Mouse (Mus musculus) embryonic facial prominence, embryonic 11.5 days (tissue): ENCODE results near the gene Stub1. TPM values are rescaled to one million over a fixed set of nuclear protein-coding genes. Genes with fewer than 3 reads are reported as not detected.
A peak's percentile ranks its signal among the peaks of the same experiment; 100 is the strongest.

Experiments used
- ATAC-seq: fragments of 200-750 bp; cut with Nextera tagmentation; replicated peaks from 2 replicates; pipeline ENCODE4 v1.8.0; 2017; ENCODE audit warnings: low read depth; ENCODE audit not compliant: insufficient number of reproducible peaks, low FRiP score, low TSS enrichment
- DNase-seq: peaks from one replicate; pipeline ENCODE4 v3.0.0-alpha.2; 2015; ENCODE audit warnings: low spot score
- H3K27ac ChIP-seq: fragments of 300-500 bp; sonication (generic); replicated peaks from 2 replicates; pipeline ENCODE4 v1.5.1; 2014; ENCODE audit warnings: mild to moderate bottlenecking, low read depth, low read length, control low read depth
- H3K27me3 ChIP-seq: fragments of 300-500 bp; sonication (generic); 2 replicates; pipeline ENCODE4 v1.6.1; 2014; ENCODE audit warnings: mild to moderate bottlenecking, low read length, moderate library complexity, mixed read lengths; ENCODE audit not compliant: control insufficient read depth, insufficient read depth
- H3K36me3 ChIP-seq: fragments of 300-500 bp; sonication (generic); replicated peaks from 2 replicates; pipeline ENCODE4 v1.6.1; 2014; ENCODE audit warnings: low read depth, mild to moderate bottlenecking, low read length, moderate library complexity, mixed read lengths; ENCODE audit not compliant: control insufficient read depth, insufficient read depth
- H3K4me1 ChIP-seq: fragments of 300-500 bp; sonication (generic); 2 replicates; pipeline ENCODE4 v1.6.1; 2014; ENCODE audit warnings: low read length, mixed read lengths; ENCODE audit not compliant: control insufficient read depth, insufficient read depth
- H3K4me2 ChIP-seq: fragments of 300-500 bp; sonication (generic); 2 replicates; pipeline ENCODE4 v1.6.1; 2014; ENCODE audit warnings: low read depth, mild to moderate bottlenecking, control low read depth, low read length, moderate library complexity
- H3K4me3 ChIP-seq: fragments of 300-500 bp; sonication (generic); 2 replicates; pipeline ENCODE4 v1.5.1; 2014; ENCODE audit warnings: low read depth, low read length, control low read depth
- H3K9ac ChIP-seq: fragments of 300-500 bp; sonication (generic); replicated peaks from 2 replicates; pipeline ENCODE4 v1.6.1; 2014; ENCODE audit warnings: mild to moderate bottlenecking, control low read depth, low read length
- H3K9me3 ChIP-seq: fragments of 300-500 bp; sonication (generic); replicated peaks from 2 replicates; pipeline ENCODE4 v1.6.1; 2016; ENCODE audit warnings: mild to moderate bottlenecking, low read length, inconsistent platforms, mixed read lengths; ENCODE audit not compliant: control insufficient read depth
- WGBS: fragments of 180-500 bp; shearing (Covaris S2); extraction: QIAGEN DNeasy Blood & Tissue Kit; methylation state at CpG from one replicate; pipeline ENCODE4 v1.1.7; 2014; 5-methylcytosine and 5-hydroxymethylcytosine counted together
- polyA plus RNA-seq: library from polyadenylated mRNA; unstranded; fragments of >200 nt; fragmentation: Nextera tagmentation; extraction: Ambion mirVana; gene quantifications from 2 replicates; pipeline ENCODE4 v1.2.1, GENCODE M21; 2014

Stub1 gene
- polyA plus RNA-seq, 1 experiment from 2014 or later, result 323 TPM

DNA sequence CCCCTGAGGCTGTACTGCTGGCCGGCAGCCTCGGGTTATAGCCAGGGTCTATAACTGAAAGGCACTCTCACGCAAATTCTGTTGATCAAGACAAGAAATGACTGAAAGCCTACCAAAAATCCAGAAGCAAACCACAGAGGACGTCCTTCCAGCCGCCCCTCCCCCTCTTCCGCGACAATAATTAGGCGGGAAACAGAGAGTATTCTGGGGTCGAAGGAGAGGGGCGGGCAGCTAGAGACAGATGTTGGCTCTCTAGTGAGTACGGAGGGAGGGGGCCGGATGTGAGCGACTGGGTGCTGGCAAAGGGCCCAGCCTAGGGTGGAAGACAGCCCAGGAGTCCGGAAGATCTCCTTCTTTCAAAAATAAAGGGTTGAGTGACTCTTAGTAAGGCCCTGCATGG lies 40.6 kb downstream of the Stub1 start, which contains the start of gene Fam173a:
Gene Fam173a (minus strand): TSS at position 287 of the 400 bp plus-strand sequence.
- 1% methylated on average over 13 of the region's 14 CpGs for WGBS
- H3K9me3 ChIP-seq, result no peaks in the 10 kb centered on the region
- peak within 1 kb of the TSS; percentile 90 for H3K27ac ChIP-seq
- peak; percentile 21 for ATAC-seq
- peak within 1 kb of the TSS; percentile 67 for H3K4me3 ChIP-seq
- peaks cover 7% of the 10 kb centered on the region for H3K4me1 ChIP-seq
- peak within 1 kb of the TSS; percentile 83 for H3K9ac ChIP-seq
- H3K4me2 ChIP-seq, result peak within 1 kb of the TSS; percentile 87
- H3K36me3 ChIP-seq, result no peaks in the 10 kb centered on the region; the same call in 1 of the 2 replicates
- H3K27me3 ChIP-seq, result no peaks in the 10 kb centered on the region
- DNase-seq, result peak; percentile 79

DNA sequence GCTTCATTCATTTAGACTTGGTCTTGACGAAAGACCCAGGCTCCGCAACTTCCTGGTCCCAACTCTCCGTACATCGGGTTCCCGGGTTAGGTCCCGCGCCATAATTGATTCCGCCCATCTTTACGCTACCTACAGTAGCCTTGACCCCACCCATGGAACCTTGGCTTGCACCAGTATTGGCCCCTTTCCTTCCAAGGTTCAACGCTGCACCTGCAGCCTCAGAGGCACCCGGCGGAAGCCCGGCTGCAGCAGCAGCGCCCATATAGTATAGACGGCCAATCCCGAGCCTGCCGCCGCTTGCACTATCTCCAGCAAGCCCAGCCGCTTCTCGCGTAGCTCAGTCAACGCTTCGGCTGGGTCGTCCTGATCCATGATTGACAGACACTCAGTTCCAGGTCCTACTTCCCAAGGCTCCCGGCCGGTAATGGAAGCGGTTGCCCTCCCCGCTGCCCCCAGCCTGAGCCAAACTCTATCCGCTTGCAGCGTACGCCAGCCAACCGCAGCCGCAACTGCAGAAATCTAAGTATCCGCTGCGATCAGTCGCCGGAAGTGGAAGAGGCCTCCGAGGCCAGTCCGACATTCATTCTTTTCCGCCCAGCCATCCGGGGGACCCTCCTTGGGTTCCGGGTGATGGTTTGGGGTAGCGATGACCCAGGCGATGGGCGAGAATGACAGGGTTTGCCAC lies 41.2 kb downstream of the Stub1 start:
- Histone ChIP-seq H3K9ac (peak overlapping the region; percentile 83), H3K9me3 (no peaks in the 10 kb centered on the region), H3K4me3 (peak overlapping the region; percentile 67), H3K4me1 (peaks cover 7% of the 10 kb centered on the region), H3K4me2 (peak overlapping the region; percentile 87), H3K27me3 (no peaks in the 10 kb centered on the region), H3K36me3 (no peaks in the 10 kb centered on the region; the same call in 1 of the 2 replicates), H3K27ac (peak overlapping the region; percentile 90)
- DNase-seq (peak; percentile 88), ATAC-seq (peak; percentile 25)
- WGBS, result under 1% methylated on average over 45 of the region's 45 CpGs

DNA sequence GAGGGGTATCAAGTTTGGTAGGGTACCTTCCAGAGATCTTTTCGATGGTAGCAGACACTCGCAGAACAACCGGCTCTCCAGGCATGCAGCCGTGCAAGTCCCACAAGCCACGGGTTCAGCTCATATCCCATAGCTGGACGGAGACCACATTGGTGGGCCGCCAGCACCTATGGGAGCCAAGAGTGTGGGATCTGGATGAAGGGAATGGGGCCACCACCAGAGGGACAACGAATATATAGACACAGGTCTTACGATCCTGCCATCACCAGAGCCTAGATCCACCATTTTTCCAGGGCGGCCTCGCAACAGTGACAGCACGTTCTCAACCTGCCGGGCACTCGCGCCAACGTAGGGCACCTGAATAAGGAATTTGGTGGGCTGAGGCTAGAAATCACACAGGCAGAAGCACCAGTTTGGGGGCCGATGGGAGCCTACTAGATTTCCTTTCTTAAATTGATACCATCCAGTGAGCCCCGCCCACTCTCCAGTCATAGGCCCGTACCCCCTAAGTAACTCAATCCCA lies 41.8 kb downstream of the Stub1 start:
- no peaks in the 10 kb centered on the region; the same call in 1 of the 2 replicates for H3K36me3 ChIP-seq
- H3K27me3 ChIP-seq, result no peaks in the 10 kb centered on the region
- ATAC-seq (0 out of 2 replicates have a peak, but pooled peaks have one; percentile 3), DNase-seq (no peak)
- peaks cover 7% of the 10 kb centered on the region for H3K4me1 ChIP-seq
- H3K4me3 ChIP-seq, result peak overlapping the region; percentile 67
- WGBS, result 27% methylated on average over 19 of the region's 19 CpGs
- peak overlapping the region; percentile 87 for H3K4me2 ChIP-seq
- H3K27ac ChIP-seq, result peak overlapping the region; percentile 90
- H3K9ac ChIP-seq, result peak overlapping the region; percentile 83
- no peaks in the 10 kb centered on the region for H3K9me3 ChIP-seq

DNA sequence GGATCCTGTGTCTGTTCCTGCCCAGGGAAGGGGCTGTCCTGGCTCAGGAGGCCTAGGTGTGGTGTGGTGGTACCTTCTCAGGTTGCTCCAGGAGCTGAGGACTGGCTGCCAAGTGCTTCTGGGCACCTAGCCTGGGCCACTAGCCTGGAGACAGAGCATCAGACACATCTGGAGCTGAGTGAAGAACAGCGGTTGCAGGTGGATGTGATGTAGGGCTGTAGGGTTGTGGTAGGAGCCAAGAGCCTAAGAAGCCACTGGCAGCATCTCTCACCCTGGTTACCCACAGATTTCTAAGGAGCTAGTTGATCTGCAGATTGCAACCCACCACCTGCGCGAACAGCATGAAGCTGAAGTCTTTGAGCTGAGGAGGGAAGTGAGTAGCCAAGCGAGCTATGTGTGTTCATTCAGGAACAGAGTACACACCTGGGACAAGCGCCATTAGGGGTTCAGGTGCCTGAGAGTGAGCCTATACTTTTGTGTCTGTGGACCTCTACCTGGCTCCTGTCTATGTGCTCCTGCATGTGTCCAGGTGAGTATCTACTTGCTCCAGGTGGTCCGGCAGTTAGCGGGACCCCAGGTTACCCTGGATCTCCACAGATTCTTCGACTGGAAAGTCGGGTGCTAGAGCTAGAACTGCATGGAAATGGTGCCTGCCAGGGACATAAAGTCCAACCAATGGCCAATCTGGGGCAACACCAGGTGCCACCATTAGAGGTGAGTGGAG lies 46.3 kb downstream of the Stub1 start:
- Histone ChIP-seq H3K9ac (no peak overlapping the region), H3K36me3 (peaks cover 12% of the 10 kb centered on the region), H3K27me3 (no peaks in the 10 kb centered on the region), H3K27ac (no peak overlapping the region), H3K4me3 (no peak overlapping the region), H3K4me2 (no peak overlapping the region), H3K9me3 (no peaks in the 10 kb centered on the region), H3K4me1 (peaks cover 5% of the 10 kb centered on the region; the same call in 1 of the 2 replicates)
- ATAC-seq (no peak), DNase-seq (no peak)
- 89% methylated on average over 9 of the region's 9 CpGs for WGBS

DNA sequence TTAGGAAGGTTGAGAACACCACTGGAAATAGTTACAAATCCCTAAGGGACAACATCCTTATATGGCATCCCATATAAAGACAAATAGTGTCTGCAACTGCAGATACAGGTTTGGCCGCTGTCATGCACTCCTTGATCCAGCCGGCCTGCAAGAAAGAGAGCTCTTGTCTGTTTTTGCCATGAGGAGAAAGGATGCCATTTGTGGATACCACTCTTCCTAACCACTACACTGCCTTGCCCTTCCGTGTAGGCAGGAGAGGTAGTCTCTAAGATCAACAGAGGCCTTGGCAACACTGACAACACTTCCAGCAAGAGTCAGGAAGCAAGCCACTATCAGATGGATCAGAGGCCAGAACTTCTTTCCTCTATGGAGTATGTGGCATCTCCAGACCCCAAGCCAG lies 46.9 kb downstream of the Stub1 start, which contains the start of gene Ccdc78:
Gene Ccdc78 (plus strand): TSS at position 301 of the 400 bp plus-strand sequence.
- Histone ChIP-seq H3K9ac (peak within 1 kb of the TSS; percentile 62), H3K4me2 (peak within 1 kb of the TSS; percentile 4; the same call in 1 of the 2 replicates), H3K4me3 (peak within 1 kb of the TSS; percentile 45), H3K27ac (peak within 1 kb of the TSS; percentile 56), H3K36me3 (peaks cover 15% of the 10 kb centered on the region), H3K4me1 (peaks cover 5% of the 10 kb centered on the region; the same call in 1 of the 2 replicates), H3K27me3 (no peaks in the 10 kb centered on the region), H3K9me3 (no peaks in the 10 kb centered on the region)
- 81% methylated on average over 3 of the region's 3 CpGs for WGBS
- DNase-seq (no peak), ATAC-seq (no peak)

DNA sequence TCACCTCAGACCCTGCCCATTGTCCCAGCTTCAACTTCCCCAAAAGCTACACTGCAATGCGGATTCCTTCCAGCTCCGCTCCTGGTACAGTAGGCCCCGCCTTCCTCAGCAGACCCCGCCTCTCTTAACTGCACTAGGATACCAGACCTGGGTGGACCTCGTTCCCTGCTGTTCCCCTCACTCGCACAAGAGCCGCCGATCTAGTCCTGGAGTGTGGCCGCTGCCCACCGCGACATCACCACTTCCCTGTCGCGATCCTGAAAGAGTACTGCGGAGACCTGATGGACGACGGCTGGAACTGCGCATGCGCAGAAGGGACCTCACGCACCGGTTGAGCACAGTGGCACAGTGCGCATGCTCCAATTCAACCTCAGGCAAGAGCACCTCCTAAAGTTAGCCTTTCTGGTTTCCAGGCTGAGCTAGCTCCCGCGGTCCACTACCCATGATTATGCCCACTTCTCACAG lies 47.9 kb downstream of the Stub1 start, which contains the start of gene Haghl:
Gene Haghl (minus strand): TSS at position 393 of the 465 bp plus-strand sequence.
- peak within 1 kb of the TSS; percentile 62 for H3K9ac ChIP-seq
- under 1% methylated on average over 23 of the region's 23 CpGs for WGBS
- H3K27ac ChIP-seq, result peak within 1 kb of the TSS; percentile 56
- no peaks in the 10 kb centered on the region for H3K9me3 ChIP-seq
- H3K27me3 ChIP-seq, result no peaks in the 10 kb centered on the region
- ATAC-seq, result peak; percentile 77
- peak within 1 kb of the TSS; percentile 45 for H3K4me3 ChIP-seq
- H3K36me3 ChIP-seq, result peaks cover 15% of the 10 kb centered on the region
- peak within 1 kb of the TSS; percentile 59 for H3K4me2 ChIP-seq
- peak; percentile 97 for DNase-seq
- peaks cover 5% of the 10 kb centered on the region; the same call in 1 of the 2 replicates for H3K4me1 ChIP-seq

DNA sequence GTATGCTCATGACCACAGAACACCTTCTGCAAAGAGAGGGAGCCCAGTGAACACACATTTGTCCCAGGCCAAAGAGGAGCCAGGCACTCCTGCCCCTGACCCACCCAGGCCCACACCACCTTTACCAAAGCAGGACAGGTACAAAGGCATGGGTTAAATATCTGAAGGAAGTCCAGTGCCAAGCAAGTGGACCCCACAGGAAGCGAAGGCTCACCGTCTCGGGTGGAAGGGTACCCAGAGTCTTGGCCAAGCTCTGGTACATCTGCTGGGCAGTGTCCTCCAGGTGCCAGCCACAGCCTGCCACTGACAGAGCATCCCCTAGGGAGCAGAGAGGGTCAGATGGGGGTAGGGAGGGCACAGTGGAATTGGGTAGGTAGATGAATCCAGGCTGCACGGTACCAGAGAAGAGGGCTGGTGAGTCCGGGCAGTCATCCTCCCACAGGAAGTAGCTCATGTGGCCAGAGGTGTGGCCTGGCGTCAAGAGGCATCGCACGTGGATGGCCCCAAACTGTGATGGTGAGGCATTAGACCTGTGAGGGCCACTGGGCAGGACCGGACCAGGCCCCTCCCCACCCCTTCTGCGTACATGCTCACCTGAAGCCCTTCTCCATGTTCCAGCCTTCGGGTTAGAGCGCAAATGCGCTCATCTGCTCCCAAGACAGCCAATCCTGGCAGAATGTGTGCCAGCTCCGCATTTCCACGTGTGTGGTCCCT lies 49.2 kb downstream of the Stub1 start:
- no peaks in the 10 kb centered on the region for H3K27me3 ChIP-seq
- no peak overlapping the region for H3K27ac ChIP-seq
- WGBS, result 74% methylated on average over 15 of the region's 15 CpGs
- peaks cover 5% of the 10 kb centered on the region; the same call in 1 of the 2 replicates for H3K4me1 ChIP-seq
- peak overlapping the region; percentile 59 for H3K4me2 ChIP-seq
- DNase-seq (no peak), ATAC-seq (no peak)
- H3K4me3 ChIP-seq, result peak overlapping the region; percentile 45
- H3K9me3 ChIP-seq, result no peaks in the 10 kb centered on the region
- peak overlapping the region; percentile 62 for H3K9ac ChIP-seq
- H3K36me3 ChIP-seq, result peaks cover 15% of the 10 kb centered on the region
